Mouse (Mus musculus) neural tube, embryonic 13.5 days (tissue): ENCODE measurements around the gene Lhfp. TPM values are rescaled to one million over a fixed set of nuclear protein-coding genes. Genes with fewer than 3 reads are reported as not detected.

ENCODE experiments used
- ATAC-seq: fragments of 200-750 bp; cut with Nextera tagmentation; 2 replicates; pipeline ENCODE4 v1.8.0; 2017; ENCODE audit warnings: low read depth, mild to moderate bottlenecking, moderate TSS enrichment, moderate library complexity
- H3K27ac ChIP-seq: fragments of 300-500 bp; sonication (generic); replicated peaks from 2 replicates; pipeline ENCODE4 v1.5.1; 2015; ENCODE audit warnings: moderate library complexity, mild to moderate bottlenecking, inconsistent platforms
- H3K27me3 ChIP-seq: fragments of 300-500 bp; sonication (generic); 2 replicates; pipeline ENCODE4 v1.6.1; 2015; ENCODE audit warnings: mild to moderate bottlenecking, inconsistent platforms
- H3K36me3 ChIP-seq: fragments of 300-500 bp; sonication (generic); 2 replicates; pipeline ENCODE4 v1.6.1; 2015; ENCODE audit warnings: mild to moderate bottlenecking, inconsistent platforms
- H3K4me1 ChIP-seq: fragments of 300-500 bp; sonication (generic); replicated peaks from 2 replicates; pipeline ENCODE4 v1.6.1; 2015; ENCODE audit warnings: inconsistent platforms
- H3K4me2 ChIP-seq: fragments of 300-500 bp; sonication (generic); 2 replicates; pipeline ENCODE4 v1.6.1; 2015; ENCODE audit warnings: inconsistent platforms, mild to moderate bottlenecking, moderate library complexity
- H3K4me3 ChIP-seq: fragments of 300-500 bp; sonication (generic); 2 replicates; pipeline ENCODE4 v1.5.1; 2015; ENCODE audit warnings: mild to moderate bottlenecking, inconsistent platforms
- H3K9ac ChIP-seq: fragments of 300-500 bp; sonication (generic); 2 replicates; pipeline ENCODE4 v1.6.1; 2015; ENCODE audit warnings: moderate library complexity, mild to moderate bottlenecking, inconsistent platforms
- H3K9me3 ChIP-seq: fragments of 300-500 bp; sonication (generic); 2 replicates; pipeline ENCODE4 v1.6.1; 2016; ENCODE audit warnings: inconsistent platforms
- WGBS: fragments of 180-500 bp; shearing (Covaris S2); methylation state at CpG from one replicate; pipeline ENCODE4 v1.1.7; 2015; 5-methylcytosine and 5-hydroxymethylcytosine counted together
- polyA plus RNA-seq: library from polyadenylated mRNA; unstranded; fragments of >200 nt; fragmentation: Nextera tagmentation; extraction: Ambion mirVana; gene quantifications from 2 replicates; pipeline ENCODE4 v1.2.1, GENCODE M21; 2015

The Lhfp gene
- polyA plus RNA-seq, 1 experiment from 2014 or later: 62.5 TPM

DNA sequence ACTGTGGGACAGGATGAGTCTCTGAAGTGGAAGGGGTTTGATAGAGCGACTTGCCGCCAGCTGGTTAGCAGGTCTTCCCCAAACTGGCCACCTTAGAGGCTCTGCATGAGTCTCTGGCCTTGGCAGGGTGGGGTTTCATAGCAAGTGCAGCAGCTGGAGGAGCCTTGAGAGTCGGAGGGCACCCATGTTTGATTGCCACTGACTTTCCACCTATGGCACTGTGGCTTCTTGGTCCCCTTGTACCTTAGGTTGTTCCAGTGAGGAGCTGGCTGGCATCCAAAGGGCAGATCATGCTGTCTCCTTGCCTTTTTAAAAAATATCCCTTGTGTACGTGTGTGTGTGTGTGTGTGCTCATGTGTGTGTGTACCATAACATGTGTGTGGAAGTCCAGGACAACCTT is 152.1 kb downstream of the Lhfp start:
- no peak for ATAC-seq
- H3K9ac ChIP-seq: no peak overlapping the region
- H3K4me3 ChIP-seq: no peak overlapping the region
- H3K27ac ChIP-seq: no peak overlapping the region
- no peak overlapping the region for H3K4me2 ChIP-seq
- H3K9me3 ChIP-seq: no peaks in the 10 kb centered on the region
- no peaks in the 10 kb centered on the region for H3K27me3 ChIP-seq
- WGBS: 87% methylated on average over 4 of the region's 4 CpGs
- H3K36me3 ChIP-seq: no peaks in the 10 kb centered on the region
- H3K4me1 ChIP-seq: peaks cover 13% of the 10 kb centered on the region

DNA sequence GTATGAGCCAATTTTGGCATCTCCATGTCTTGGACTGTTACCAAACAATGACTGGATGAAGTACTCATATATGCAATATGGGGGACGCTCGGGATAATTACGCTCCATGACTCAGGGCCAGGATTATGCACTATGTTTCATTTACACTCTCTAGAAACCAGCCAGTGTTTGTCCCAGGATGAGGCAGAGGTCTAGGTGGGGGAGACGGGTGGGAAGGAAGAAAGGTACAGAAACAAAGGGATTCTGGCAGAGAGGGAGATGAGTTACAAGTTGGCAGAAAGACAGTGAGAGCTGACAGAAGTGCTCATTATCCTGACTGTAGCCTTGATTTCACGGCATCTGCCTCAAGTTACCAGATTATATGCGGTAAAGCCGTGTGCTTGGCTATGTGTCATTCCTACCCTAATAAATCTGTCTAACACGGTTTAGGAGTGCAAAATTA is 154.4 kb downstream of the Lhfp start:
- H3K27me3 ChIP-seq: no peaks in the 10 kb centered on the region
- 49% methylated on average over 8 of the region's 8 CpGs for WGBS
- H3K36me3 ChIP-seq: no peaks in the 10 kb centered on the region
- no peak overlapping the region for H3K27ac ChIP-seq
- H3K4me2 ChIP-seq: no peak overlapping the region
- ATAC-seq: peak; percentile 15; the same call in 1 of the 2 replicates
- no peak overlapping the region for H3K9ac ChIP-seq
- peaks cover 14% of the 10 kb centered on the region for H3K4me1 ChIP-seq
- no peaks in the 10 kb centered on the region for H3K9me3 ChIP-seq
- no peak overlapping the region for H3K4me3 ChIP-seq

DNA sequence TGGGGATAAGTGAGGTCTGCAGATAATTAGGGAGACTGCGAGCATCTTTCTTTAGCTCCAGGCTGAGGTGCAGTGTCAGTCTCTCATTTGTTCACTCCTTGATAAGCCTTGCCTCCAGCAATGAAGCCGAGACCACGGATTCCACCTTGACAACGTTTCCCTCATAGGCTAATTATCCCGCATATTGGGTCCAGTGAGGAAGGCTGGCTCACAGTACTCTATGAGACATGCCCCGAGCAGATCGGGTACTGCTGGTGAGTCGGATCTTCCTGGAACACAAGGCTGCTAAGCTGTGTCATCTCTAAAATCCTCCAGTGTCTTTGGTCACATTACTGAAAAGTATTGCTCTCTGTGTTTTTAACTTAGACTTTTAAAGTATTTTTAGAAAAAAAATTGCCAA is 158.8 kb downstream of the Lhfp start:
- no peaks in the 10 kb centered on the region for H3K9me3 ChIP-seq
- no peak overlapping the region for H3K4me3 ChIP-seq
- no peaks in the 10 kb centered on the region for H3K27me3 ChIP-seq
- ATAC-seq: no peak
- no peak overlapping the region for H3K27ac ChIP-seq
- H3K9ac ChIP-seq: no peak overlapping the region
- peaks cover 53% of the 10 kb centered on the region for H3K4me1 ChIP-seq
- no peak overlapping the region for H3K4me2 ChIP-seq
- H3K36me3 ChIP-seq: no peaks in the 10 kb centered on the region
- 90% methylated on average over 8 of the region's 8 CpGs for WGBS

DNA sequence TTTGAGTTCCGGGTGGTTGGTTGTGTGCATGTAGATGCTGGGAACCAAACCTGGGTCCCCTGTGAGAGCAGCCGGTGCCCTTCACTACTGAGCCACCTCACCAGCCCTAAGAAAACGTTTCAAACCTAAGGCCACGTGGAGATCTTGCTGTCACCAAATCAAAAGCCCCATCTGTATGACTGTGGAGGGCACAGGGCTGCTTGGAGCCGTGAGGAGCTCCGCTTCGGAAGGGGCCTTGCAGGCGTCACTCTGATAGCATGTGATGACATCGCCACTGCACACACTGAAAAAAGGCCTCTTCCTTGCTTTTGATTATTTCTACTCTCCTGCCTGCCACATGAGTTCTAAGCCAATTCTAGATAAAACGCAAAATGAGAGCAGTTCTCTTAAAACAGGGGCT is 159.5 kb downstream of the Lhfp start:
- H3K9ac ChIP-seq: no peak overlapping the region
- ATAC-seq: no peak
- no peaks in the 10 kb centered on the region for H3K9me3 ChIP-seq
- no peak overlapping the region for H3K4me2 ChIP-seq
- H3K36me3 ChIP-seq: no peaks in the 10 kb centered on the region
- WGBS: 81% methylated on average over 10 of the region's 10 CpGs
- H3K4me3 ChIP-seq: no peak overlapping the region
- H3K27me3 ChIP-seq: no peaks in the 10 kb centered on the region
- peaks cover 50% of the 10 kb centered on the region for H3K4me1 ChIP-seq
- H3K27ac ChIP-seq: peak overlapping the region; percentile 56

DNA sequence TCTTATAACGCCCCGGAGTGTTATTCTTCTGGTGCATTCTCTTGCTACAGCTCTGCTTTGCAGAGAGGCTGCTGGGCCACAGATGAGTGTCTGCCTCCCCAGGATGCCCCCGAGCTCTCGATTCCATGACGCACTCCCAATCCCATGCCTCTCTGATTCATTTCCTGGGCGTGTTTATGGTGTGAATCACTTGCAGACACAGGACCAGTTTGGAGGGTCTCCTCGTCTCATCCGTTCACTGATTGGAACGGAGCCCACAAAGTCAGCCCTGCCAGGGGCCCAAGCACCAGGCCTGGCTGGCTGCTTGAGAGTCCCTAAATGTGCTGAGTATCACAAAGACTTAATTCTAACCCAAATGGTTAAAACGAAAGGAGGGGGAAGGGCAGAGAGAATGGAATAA is 160.3 kb downstream of the Lhfp start:
- H3K4me2 ChIP-seq: peak overlapping the region; percentile 14; the same call in 1 of the 2 replicates
- H3K9ac ChIP-seq: 0 out of 2 replicates have a peak overlapping the region, but pooled peaks have one; percentile 12
- no peaks in the 10 kb centered on the region for H3K36me3 ChIP-seq
- peaks cover 53% of the 10 kb centered on the region for H3K4me1 ChIP-seq
- H3K27me3 ChIP-seq: no peaks in the 10 kb centered on the region
- H3K9me3 ChIP-seq: no peaks in the 10 kb centered on the region
- peak; percentile 79 for ATAC-seq
- WGBS: 23% methylated on average over 10 of the region's 10 CpGs
- H3K27ac ChIP-seq: peak overlapping the region; percentile 68
- H3K4me3 ChIP-seq: no peak overlapping the region

DNA sequence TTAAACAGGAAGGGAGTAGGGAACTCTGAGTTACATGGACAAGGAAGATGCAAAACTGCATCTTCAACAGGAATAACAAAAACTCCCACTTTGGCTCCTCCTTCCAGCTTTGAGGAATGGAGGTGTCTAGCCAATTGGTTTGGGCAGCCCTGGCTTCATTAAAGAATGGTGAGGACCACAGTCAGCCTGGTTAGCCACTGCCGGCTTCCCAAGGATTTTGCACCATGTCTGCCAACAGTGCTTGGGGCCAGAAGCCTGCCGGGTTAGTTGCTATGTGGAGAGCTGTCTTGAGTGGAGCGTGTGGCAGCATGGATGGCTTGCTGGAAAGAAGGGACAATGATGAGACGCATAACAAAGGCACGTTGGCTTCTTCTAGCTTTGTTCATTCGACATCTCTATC is 160.9 kb downstream of the Lhfp start:
- Histone ChIP-seq H3K9ac (no peak overlapping the region), H3K4me2 (0 out of 2 replicates have a peak overlapping the region, but pooled peaks have one; percentile 14), H3K27ac (peak overlapping the region; percentile 68), H3K9me3 (no peaks in the 10 kb centered on the region), H3K4me3 (no peak overlapping the region), H3K27me3 (no peaks in the 10 kb centered on the region), H3K4me1 (peaks cover 58% of the 10 kb centered on the region), H3K36me3 (no peaks in the 10 kb centered on the region)
- WGBS: 37% methylated on average over 6 of the region's 6 CpGs
- peak; percentile 46; the same call in 1 of the 2 replicates for ATAC-seq

DNA sequence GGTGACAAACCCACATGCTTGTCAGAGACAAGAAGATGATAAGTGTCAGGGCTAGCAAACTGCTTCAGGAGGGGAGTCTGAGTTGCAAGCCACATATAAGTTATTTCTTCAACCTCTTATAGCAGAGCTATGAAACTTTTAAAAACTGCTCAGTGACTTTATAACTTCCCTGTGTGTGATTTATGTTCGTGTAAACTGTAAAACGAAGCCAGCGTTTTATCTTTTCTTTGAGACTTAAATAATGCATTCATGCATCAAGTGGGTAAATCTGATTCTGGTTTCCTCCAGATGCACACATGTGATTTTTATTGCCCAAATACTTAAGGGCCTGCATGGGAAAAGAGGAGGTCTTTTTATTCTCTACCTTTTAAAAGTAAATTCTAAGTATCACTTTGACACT is 161.4 kb downstream of the Lhfp start:
- no peaks in the 10 kb centered on the region for H3K9me3 ChIP-seq
- H3K36me3 ChIP-seq: no peaks in the 10 kb centered on the region
- H3K9ac ChIP-seq: no peak overlapping the region
- no peak overlapping the region for H3K4me3 ChIP-seq
- ATAC-seq: no peak
- peak overlapping the region; percentile 68 for H3K27ac ChIP-seq
- H3K4me1 ChIP-seq: peaks cover 62% of the 10 kb centered on the region
- H3K4me2 ChIP-seq: no peak overlapping the region
- 68% methylated on average over 3 of the region's 3 CpGs for WGBS
- no peaks in the 10 kb centered on the region for H3K27me3 ChIP-seq

DNA sequence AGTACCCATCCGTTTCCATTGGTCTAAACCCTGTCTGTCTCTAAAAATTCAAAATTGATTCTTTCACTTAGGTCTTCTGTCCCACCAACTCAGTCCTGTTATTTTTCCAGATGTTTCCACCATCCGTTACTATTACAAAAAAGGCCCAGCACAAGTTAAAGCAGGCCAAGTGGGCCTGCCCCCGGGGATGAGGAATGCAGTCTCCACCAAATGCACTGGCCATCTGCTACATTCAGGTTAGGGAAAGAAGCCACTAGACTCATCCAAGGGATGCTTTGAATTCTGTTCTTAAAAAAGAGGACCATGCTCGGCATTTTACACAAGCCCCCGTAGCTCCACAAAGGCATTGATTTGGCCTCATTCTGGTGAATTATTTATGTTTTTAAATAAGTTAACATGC is 162.3 kb downstream of the Lhfp start:
- H3K36me3 ChIP-seq: no peaks in the 10 kb centered on the region
- no peak overlapping the region for H3K4me3 ChIP-seq
- H3K4me2 ChIP-seq: no peak overlapping the region
- H3K27ac ChIP-seq: 0 out of 2 replicates have a peak overlapping the region, but pooled peaks have one; percentile 68
- WGBS: 50% methylated on average over 5 of the region's 5 CpGs
- ATAC-seq: no peak
- H3K27me3 ChIP-seq: no peaks in the 10 kb centered on the region
- no peaks in the 10 kb centered on the region for H3K9me3 ChIP-seq
- H3K4me1 ChIP-seq: peaks cover 67% of the 10 kb centered on the region
- H3K9ac ChIP-seq: no peak overlapping the region

DNA sequence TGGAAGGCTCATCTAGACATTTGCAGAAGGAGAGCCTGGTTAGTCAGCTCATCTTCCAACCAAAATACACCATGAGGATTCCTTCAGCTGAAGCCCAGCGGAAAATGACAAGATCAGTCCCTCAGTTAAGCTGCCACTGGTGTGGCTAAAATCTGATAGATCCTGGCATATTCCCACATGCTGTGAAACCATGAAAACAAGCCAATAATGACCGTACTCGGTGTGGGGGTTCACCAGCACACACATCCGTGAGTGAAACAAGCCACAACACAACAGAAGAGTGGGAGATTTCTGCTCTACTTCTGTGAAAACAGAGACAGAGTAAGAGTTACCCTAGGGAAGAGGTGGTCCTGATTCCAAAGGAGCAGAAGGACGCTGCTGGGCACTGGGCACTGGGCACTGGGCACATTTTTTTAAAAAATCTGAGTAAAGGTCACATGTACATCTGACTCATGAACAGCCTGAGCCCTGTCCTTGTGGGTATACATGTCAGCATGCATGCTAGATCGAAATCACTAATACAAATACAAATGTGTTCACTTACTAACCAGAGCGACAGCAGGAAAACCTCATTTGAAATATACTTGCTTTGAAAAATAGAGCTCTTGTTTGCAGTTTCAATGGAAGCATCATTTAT is 163.1 kb downstream of the Lhfp start:
- WGBS: 78% methylated on average over 7 of the region's 7 CpGs
- Histone ChIP-seq H3K27ac (no peak overlapping the region), H3K9me3 (no peaks in the 10 kb centered on the region), H3K9ac (no peak overlapping the region), H3K36me3 (no peaks in the 10 kb centered on the region), H3K27me3 (no peaks in the 10 kb centered on the region), H3K4me3 (no peak overlapping the region), H3K4me2 (no peak overlapping the region), H3K4me1 (peaks cover 73% of the 10 kb centered on the region)
- ATAC-seq: no peak

DNA sequence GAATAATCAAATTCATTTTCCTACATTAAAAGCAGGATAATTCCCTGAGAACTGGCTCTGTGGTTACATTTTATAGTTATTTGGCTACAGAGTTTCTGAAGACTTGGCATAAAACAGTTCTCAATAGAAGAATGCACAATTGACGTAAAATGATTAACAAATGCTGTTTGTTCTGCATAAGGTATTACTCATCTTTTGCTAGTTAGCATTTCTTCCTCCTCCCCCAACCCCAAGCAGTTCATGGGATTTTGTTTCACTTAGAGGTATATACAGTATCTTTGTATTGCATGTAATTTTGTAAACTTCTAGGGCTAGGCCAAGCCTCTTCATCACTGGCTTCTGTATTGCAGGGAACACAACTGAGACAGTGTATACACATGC is 163.6 kb downstream of the Lhfp start:
- Histone ChIP-seq H3K9me3 (no peaks in the 10 kb centered on the region), H3K27me3 (no peaks in the 10 kb centered on the region), H3K4me1 (peaks cover 78% of the 10 kb centered on the region), H3K4me3 (no peak overlapping the region), H3K4me2 (no peak overlapping the region), H3K9ac (no peak overlapping the region), H3K27ac (no peak overlapping the region), H3K36me3 (no peaks in the 10 kb centered on the region)
- 82% methylated on average over 1 of the region's 1 CpGs for WGBS
- ATAC-seq: no peak

DNA sequence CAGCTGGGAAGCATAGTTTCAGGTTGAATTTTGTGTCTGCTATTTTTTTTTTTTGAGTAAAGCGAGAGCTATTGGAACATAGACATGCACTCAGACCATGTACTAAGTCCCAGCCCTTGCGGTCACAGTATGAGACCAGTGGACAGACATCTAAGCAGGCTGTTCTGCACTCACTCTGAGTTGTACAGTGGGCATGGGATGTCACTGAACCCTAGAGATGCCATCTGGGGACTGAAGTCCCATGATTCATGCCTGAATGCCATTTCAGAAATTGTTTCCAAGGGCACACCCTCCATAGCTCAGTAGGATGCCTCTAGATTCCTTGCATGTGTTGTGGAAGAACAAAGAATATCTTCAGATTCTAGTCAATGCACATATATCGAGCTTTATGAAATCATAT is 164.4 kb downstream of the Lhfp start:
- Histone ChIP-seq H3K9me3 (no peaks in the 10 kb centered on the region), H3K27ac (peak overlapping the region; percentile 39; the same call in 1 of the 2 replicates), H3K9ac (no peak overlapping the region), H3K4me2 (no peak overlapping the region), H3K4me3 (no peak overlapping the region), H3K36me3 (no peaks in the 10 kb centered on the region), H3K27me3 (no peaks in the 10 kb centered on the region), H3K4me1 (peaks cover 80% of the 10 kb centered on the region)
- WGBS: 81% methylated on average over 3 of the region's 3 CpGs
- ATAC-seq: no peak

DNA sequence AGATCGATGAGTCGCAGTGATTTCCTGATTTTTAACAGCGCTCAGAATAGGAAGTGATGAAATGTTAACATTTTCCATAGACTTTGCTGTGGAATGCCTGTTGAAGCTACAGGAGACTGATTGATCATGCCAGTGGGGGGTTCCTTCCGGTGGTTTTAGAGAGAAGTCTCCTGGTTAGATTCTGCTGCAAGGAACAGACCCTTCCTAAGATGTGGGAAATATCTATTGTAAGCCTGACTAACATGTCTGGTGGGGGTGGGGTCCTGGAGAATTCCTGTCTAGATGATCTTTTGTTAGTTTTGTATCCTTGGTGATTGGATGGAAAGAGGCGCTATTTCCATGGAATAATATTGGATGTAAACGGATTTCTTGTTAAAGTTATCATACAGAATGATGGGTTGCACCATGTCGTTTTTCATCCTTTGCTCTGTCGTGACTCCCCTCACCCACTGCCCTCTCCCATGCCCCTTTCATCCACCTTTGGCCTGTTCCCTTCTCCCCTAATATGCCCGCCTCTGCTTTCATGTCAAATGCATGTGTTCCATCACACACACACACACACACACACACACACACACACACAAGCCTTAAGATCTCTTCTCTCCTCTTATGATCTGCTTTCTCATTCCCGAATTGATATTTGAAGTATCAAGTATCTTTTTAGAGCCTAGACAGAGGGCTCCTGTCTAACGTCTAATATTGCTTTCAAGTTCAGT is 165.3 kb downstream of the Lhfp start:
- no peaks in the 10 kb centered on the region for H3K27me3 ChIP-seq
- peak overlapping the region; percentile 39 for H3K27ac ChIP-seq
- WGBS: 15% methylated on average over 11 of the region's 11 CpGs
- H3K4me3 ChIP-seq: no peak overlapping the region
- H3K4me1 ChIP-seq: peaks cover 82% of the 10 kb centered on the region
- ATAC-seq: no peak
- 0 out of 2 replicates have a peak overlapping the region, but pooled peaks have one; percentile 2 for H3K4me2 ChIP-seq
- H3K9ac ChIP-seq: no peak overlapping the region
- H3K36me3 ChIP-seq: no peaks in the 10 kb centered on the region
- no peaks in the 10 kb centered on the region for H3K9me3 ChIP-seq
